ENCODE assay signal across 14 mouse cellular contexts in the genomic region with DNA sequence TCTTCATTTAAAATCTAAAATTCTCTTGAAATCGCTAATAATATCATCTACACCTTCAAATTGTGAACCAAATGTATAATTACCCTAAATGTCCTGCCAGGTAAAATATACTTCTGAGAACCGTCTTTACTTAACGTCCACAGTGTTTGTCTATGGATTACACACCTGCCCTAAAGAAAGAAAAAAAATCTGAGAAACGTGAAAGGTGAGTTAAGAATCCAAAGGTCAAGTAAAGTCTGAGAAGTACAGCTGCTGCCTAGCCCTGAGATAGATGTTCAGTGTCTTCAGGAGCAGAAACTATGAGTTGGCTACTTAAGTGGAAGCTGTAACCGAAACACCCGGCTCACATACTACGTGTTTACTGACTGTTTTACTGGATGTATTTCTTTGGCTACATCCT. TPM values are rescaled to one million over a fixed set of nuclear protein-coding genes. Genes with fewer than 3 reads are reported as not detected.
"Had no signal": no experiment of that assay in that cellular context is flagged by ENCODE, and none has a peak within 500 bp of the region (broad histone marks: within the 10 kb centered on the region; RNA-seq: fewer than 3 reads in every experiment).

No protein-coding gene starts in this region.

- H3K36me3 ChIP-seq: midbrain, embryonic 10.5 days; midbrain, embryonic 12.5 days; midbrain, embryonic 15.5 days; neural tube, embryonic 12.5 days; stomach, embryonic 15.5 days had no signal

- H3K27me3 ChIP-seq: midbrain, embryonic 12.5 days; midbrain, embryonic 15.5 days; neural tube, embryonic 12.5 days; stomach, embryonic 15.5 days had no signal

- H3K27ac ChIP-seq: liver, embryonic 14.5 days; midbrain, embryonic 10.5 days; midbrain, embryonic 12.5 days; midbrain, embryonic 15.5 days; neural tube, embryonic 12.5 days; stomach, embryonic 15.5 days had no signal

- H3K4me2 ChIP-seq: lung, embryonic 14.5 days; midbrain, embryonic 12.5 days; midbrain, embryonic 15.5 days; neural tube, embryonic 12.5 days; stomach, embryonic 15.5 days had no signal

- H3K4me3 ChIP-seq: midbrain, embryonic 10.5 days; midbrain, embryonic 12.5 days; midbrain, embryonic 15.5 days; neural tube, embryonic 12.5 days; stomach, embryonic 15.5 days had no signal

- H3K9me3 ChIP-seq: midbrain, embryonic 10.5 days; midbrain, embryonic 12.5 days; midbrain, embryonic 15.5 days; neural tube, embryonic 12.5 days; stomach, embryonic 15.5 days had no signal

- H3K4me1 ChIP-seq: midbrain, embryonic 10.5 days; midbrain, embryonic 12.5 days; midbrain, embryonic 15.5 days; neural tube, embryonic 12.5 days; stomach, embryonic 15.5 days had no signal

- ATAC-seq: midbrain, embryonic 15.5 days had no signal

- H3K9ac ChIP-seq: liver, embryonic 14.5 days; lung, embryonic 14.5 days; midbrain, embryonic 12.5 days; midbrain, embryonic 15.5 days; neural tube, embryonic 12.5 days; stomach, embryonic 15.5 days had no signal

- DNase-seq: lung, adult 18-20 months; lung, embryonic 14.5 days; lung, postnatal 10 days; lung, postnatal 4 days; right cerebral cortex, postnatal 14 days; thymus, adult 2 months; thymus, postnatal 25 days had no signal

RNA-seq across cellular contexts. Expression of gene Col10a1, which starts 16.4 kb away (rescaled TPM):
- polyA plus RNA-seq: midbrain, embryonic 10.5 days; spleen, adult 2 months had no signal
